Mouse (Mus musculus) c-Kit-positive CD71-positive TER-119-positive erythroid progenitor cells, embryonic 14.5 days (primary cell): ENCODE measurements around the gene Nefh.

Source experiments
- DNase-seq: peaks from one replicate; pipeline ENCODE4 v3.0.0-alpha.2; 2013; ENCODE audit warnings: low spot score

Gene Nefh

DNA sequence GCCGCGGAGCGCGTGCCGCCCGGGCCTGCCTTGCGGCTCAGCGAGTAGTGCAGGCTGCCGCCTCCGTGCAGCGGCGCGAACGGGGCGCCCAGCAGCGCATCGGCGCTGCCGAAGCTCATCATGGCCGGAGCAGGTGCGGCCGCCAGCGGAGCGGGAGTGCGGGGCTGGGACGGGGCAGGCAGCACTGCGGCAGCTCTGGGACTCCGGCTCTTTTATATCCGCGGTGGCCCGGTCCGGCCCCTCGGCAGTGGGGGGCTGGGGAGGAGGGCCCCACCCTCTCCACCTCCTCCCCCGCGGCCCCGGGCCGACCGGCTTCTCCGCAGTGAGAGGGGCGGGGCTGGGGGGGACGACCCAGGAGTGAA lies at the start of gene Nefh:
TSS of gene Nefh (minus strand) at position 252 of the 362 bp plus-strand sequence.
- DNase-seq: no peak

DNA sequence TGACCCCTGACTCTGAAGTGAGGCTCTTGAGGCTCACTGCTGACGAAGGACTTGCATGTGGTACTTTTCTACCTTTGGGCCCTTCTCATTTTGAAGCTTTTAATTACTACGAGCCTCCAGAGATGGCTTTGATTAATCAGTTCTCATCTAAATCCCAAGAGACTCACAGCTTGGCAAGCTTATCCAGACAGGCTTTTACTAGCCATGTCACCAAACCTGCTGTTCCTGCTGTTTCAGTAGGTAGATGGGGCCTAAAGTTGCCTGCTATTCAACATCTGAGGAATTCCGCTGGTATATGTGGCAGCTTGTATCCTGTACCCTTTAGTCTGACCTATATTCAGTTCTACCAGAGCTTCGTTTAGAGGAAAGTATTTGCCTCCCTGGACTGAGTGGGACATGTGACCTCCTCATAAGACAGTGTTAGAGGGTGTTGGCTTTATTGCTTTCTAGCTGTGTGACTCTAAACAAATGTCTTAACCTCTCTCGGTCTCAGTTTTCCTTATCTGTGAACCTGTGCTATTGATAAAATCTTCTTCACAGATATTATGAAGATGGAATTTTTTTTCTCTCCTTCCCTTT lies 48.8 kb upstream of the Nefh start:
- DNase-seq: no peak

DNA sequence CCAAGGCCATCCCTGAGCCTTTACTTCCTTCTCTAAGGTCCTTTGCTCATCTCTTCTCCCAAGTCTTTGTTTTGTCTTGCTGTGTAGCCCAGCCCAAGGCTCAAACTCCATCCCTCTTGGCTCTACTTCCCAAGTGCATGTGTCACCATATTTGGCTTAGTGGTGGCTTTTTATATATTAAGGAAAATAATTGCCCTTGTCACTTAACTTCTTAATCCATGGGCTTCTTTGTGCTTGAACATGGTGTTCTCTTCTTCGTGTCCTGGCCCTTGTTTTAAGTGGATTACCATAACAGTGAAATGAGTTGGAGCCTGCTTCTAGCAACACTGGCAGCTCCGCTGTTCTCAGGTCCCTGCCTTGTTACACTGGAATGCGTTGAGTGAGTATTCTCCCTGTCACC lies 47.8 kb upstream of the Nefh start:
- no peak for DNase-seq

DNA sequence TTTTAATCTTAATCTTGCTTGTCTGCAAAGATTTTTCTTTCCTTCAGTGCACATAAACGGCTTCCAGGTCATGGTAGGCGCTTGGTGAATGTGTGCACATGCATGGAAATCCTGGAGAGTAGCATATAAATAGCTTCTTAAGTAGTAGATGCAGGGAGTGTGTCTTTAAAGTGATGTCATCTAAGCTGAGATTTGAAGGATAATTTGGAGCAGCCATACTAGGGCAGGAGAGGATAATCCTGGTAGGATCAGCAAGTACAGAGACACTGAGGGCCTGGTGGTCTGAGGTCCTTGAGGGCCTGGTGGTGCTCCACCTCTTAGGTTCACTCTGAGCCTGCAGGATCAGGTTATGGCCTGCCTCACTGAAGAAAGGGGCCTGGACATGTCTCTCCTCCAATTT lies 44.6 kb upstream of the Nefh start:
- DNase-seq: no peak

DNA sequence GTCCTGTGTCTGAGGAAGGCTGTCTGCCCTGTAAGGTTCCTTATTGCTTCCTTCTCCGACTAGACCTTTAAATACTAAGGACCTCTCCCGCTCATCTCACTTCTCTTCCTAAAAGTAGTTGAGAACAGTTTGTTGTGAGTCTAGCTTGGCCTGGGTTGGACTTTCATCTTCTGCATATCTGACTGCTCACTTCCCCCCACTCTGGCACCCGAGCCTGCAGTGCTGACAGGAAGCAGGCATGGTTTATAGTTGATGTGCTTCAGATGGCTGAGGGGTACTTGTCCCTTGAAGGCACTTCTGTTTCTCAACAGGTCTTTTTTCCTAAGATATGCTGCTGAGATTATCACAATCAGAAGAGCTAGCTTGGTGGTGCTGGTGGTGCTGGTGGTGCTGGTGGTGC lies 41.3 kb upstream of the Nefh start:
- DNase-seq: no peak

DNA sequence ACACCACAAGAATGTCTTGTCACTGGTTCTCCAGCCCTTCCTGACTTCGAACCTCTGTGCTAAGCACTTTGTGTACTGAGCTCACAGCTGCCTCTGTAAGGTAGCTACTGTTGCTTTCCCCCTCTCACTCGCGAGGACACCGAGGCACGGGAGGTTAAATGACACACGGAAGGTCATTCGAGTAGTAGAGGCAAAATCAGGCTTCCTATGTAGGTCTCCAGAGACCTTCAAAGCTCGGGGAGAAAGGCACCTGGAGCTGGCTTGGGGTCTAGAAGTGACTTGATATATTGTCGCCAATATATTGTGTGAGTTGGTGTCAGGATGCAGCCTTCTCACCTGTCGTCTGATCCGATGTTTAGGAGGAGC lies 39.6 kb upstream of the Nefh start:
- DNase-seq: no peak

DNA sequence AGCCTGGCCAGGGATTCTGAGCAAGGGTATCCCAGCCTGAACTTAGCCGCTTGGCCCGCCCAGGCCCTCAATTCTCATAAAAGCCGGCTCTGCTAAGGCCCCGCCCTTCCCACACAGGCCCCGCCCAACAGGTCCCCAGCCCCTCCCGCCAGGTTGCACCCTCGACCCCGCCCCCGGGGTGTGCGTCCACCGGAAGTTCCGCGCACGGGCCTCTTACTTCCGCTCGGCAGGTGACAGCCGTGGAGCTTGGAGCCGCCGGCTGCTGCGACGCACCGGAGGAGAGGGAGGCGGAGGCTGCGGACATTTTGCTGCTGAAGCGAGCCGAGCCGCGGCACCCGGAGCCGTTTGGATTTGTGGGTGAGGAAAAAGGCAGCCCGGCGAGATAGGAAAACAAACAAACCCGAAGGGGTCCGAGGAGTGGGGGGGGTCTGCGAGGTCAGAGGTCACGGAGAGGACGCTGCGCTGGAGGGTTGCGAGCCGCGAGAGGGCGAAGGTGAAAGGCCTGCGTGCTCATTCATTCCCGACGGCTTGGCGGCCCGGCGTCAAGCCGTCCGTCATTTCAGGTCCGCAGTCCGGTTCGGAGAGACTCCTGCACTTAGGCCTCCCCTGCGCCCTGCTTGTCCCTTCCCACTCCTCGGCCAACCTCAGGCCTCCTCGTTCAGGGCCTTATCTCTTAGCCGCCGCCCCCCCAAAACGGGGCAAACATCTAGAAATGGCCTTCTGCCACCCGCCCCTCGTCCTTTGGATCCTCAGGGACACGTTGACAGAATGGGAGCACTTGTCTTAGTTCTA lies 39.0 kb upstream of the Nefh start, which contains the start of gene Ap1b1:
TSS of gene Ap1b1 (plus strand) at position 130 of the 792 bp plus-strand sequence.
- peak; percentile 93 for DNase-seq

DNA sequence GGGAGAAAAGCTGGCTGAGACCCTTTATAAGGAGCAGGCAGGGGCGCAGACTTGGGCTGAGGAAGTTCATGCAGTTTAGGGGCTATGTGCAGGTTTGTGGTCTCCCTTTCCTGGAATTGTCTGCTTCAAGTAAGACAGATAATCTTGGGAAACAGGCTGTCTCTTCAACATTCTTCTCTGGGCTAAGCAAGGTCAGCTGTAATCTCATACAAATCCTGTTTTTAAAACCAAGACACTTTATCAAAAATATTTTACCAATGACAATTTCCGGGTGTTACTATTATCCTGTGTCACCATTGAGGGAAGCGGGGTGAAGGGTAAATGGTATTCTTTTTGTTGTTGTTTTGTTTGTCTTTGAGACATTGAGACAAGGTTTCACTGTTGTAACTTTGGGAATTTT lies 36.9 kb upstream of the Nefh start:
- no peak for DNase-seq

DNA sequence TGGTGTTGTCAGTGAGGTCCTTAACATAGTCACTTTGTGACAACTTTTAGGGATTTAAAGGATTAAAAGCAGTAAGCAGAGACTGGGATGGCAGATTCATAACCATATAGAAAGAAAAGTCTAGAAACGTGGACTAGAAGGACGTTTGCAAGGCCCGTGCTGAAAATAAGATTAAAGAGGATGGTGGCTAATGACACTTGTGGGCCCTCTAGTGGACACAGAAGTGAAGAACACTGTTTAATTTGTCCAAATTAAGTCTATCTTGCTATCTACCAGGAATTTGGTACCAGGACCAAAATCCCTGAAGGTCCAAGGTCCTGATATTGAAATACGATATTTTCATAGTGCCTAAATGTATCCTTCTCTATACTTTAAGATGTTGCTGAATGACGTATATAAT lies 36.4 kb upstream of the Nefh start:
- DNase-seq: peak; percentile 74

DNA sequence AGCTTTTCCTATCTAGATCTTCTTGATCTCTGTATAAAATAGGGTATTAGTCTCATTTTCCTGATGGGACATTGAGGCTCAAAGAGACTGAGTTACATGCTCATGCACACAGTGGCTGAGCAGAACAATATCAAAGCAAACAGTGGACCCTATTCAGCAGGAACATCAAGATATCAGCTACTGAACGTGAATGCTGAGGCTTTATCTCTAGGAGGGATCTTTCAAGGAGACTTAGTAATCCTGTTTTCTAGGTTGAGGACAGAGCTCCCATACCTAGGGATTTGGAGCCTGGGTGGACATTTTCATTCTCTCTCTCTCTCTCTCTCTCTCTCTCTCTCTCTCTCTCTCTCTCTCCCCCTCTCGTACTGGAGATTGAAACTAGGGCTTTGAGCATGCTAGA lies 35.7 kb upstream of the Nefh start:
- no peak for DNase-seq

DNA sequence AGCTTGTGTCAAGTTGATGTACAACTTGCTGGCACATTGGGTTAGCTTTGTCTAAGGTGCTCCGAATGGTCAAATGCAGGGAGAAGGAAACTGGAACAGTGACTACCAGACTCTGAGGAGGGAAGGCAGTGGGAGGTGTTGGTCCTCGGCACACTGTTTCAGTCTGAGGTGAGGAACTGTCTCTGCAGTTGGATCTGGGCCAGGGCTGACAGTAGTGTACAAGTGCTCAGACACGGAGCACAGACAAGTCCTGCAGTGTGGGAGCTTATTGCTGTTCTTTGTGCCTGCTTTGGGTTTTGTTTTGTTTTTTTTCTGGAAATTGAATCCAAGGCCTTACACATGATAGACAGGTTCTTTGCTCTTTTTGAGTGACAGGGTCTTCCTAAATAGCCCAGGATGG lies 35.1 kb upstream of the Nefh start:
- DNase-seq: no peak

DNA sequence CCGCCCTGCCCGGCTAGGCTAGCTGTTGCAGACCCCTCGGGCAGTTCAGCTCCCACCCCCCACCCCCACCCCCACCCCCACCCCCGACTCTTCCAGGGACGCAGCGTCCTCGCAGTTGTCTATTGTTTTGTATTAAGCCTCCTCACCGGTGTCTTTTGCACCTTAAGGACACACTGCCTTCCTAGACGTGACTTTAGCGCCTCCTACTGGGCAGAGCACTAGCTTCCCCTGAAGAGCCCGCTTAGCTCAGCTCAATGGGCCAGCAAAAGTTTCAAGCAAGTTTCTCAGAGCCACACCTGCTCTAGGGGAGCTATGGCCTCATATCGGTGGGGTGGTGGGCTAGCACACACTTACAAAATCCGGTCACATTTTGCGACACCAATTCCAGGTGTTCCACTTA lies 27.8 kb upstream of the Nefh start:
- peak; percentile 82 for DNase-seq

DNA sequence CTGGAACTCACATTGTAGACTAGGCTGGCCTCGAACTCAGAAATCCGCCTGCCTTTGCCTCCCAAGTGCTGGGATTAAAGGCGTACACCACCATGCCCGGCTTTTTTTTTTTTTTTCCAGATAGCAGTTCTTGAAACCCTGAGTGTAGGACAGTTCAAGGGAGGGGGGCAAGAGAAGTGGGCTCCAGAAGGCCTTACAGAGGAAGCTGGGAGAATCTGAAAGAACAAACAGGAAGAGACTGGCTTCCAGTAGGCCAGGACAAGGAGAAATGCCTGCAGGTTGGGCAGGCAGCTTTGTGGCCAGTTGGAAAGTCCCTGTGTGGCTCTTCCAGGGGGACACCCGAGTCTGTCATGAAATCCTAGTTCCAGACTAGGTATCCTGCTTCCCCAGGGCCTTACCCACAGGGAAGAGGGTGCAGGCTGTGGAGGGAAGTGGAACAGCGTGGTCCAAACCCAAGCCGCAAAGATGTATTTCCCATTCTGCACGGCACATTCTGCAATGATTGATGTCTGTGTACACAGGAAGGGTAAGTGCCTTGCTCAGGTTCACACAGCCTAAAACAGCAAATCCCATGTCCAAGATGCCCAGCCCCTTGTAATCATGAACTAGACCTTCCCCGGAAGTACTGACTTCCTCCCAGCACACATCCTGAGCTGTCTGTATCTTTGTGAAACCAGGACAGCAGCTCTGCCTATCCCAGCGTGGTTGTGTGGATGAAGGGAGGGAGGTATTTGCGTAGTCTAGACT lies 26.7 kb upstream of the Nefh start:
- no peak for DNase-seq

DNA sequence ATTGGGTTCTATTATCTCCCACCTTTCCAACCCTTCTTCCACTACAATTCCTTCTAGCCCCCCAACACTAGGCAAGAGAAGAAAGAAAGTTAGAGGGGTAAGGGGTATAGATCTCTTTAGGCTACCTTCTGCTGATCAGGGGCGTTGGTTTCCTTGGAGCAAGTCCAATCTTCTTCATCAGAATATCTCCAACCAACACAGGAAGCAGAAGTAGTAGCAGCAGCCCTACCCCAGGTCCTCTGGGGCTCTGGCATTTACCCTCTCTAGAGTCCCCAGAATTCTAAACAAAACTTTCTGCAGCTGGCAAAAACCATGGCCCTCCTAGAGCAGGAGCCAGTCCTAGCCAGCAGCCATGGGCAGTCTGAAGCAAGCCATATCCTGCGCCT lies 26.0 kb upstream of the Nefh start:
- DNase-seq: no peak

DNA sequence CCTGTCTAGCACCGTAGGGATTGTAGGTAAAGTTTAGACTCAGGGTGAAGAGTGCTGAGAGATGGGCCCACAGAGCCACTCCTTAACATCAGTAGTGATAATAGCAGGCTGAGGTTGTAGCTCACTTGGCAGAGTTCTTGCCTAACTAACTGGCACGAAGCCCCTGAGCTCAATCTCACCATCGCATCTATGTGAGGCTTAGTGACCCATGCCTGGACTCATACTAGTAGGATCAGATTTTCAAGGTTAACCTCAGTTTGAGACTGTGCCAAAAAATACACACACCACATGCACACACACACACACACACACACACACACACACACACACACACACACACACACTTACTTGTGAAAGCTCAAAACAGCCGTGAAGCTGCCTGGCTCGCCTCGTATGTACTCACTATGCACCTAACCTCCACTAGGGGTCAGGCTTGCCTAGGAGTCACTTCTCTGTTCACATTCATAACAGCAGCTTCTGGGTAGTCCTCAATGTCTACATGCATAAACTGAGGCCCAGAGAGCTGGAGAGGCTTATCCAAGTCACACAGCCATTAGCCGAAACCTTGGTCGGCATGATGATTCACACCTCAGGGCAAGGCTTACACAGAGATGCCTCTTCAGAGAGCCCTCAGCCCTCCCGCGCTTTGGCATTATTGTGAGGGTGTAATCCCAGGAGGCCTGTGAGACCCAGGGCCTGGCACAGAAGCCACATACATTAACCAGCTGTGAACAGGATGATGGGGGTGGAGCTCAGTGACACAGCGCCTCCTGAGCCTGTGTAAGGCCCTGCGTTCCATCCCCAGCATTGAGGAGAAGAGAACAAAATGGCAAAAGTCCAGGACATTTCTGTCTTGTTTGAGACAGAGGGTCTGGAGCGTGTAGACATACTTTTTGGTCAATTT lies 25.4 kb upstream of the Nefh start:
- peak; percentile 77 for DNase-seq

DNA sequence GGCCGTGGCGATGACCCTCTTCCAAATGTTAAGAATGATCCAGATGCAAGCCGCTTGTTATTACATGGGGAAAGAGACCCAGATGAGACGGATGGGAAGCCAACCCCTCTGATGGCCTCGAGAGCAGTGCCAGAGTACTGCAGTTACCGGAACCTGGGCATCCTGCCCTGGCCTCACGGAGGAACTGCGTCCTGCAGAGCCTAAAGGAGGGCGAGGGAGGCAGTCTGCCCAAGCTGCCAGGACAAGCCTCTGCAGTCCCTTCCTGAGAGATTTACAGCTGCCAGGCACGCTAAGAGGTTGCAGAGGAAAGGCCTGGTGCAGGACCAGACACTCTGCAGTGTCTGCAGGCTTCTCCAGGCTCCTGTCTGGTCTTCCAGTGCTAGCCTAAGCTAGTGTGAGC lies 20.5 kb upstream of the Nefh start:
- DNase-seq: no peak

DNA sequence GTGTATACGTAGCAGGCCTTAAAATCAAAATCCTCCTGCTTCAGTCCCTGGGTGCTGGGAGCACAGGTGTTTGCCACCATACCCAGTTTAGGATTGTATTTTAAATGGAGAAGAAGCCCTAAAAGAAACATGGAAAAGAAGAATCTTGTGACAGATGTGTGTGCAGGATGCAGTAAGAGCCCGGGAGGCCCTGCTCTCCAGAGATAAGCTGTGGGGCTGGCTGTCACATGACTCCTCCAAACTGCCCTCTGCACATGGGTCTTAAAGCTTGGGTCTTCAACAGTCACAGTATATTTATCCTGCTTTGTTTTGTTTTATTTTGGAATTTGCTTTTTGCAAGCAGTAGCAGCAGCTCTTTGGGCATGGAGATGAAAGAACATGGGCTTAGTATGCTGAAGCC lies 19.7 kb upstream of the Nefh start:
- DNase-seq: peak; percentile 63

DNA sequence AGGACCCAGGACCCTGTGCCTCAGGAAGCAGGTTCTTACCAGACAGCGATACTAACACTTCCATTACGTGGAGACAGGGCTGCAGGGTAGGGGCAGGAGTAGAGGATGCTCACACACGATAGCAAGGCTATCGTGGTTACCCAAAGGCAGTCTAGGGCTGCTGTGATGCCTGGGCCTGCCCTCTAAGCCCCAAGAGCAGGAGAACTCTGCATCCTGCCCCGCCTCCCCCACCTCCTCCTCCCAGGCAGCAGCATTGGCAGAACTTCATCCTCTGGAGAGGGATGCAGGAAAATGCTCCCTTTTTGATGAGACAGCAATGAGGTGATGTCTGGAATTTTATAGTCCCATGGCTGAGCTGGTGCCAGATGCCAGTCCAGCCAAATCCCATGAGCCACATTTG lies 19.0 kb upstream of the Nefh start:
- DNase-seq: no peak

DNA sequence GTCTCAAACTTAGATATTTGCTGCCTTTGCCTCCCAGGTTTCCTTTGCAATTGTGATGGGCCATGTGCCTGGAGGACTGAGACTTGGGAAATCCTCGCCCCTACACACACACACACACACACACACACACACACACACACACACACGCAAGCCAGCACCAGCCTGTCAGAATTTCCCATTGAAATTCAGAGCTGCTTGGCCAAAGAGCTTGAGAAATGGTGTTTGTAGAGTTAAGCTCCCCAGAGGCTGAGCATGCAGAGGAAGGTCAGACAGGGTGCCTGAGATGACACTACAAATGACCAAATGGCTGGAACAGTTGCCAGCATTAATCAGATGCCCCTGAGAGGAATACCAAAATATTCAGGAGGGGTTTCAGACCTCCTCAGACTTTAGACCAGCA lies 18.5 kb upstream of the Nefh start:
- DNase-seq: no peak

DNA sequence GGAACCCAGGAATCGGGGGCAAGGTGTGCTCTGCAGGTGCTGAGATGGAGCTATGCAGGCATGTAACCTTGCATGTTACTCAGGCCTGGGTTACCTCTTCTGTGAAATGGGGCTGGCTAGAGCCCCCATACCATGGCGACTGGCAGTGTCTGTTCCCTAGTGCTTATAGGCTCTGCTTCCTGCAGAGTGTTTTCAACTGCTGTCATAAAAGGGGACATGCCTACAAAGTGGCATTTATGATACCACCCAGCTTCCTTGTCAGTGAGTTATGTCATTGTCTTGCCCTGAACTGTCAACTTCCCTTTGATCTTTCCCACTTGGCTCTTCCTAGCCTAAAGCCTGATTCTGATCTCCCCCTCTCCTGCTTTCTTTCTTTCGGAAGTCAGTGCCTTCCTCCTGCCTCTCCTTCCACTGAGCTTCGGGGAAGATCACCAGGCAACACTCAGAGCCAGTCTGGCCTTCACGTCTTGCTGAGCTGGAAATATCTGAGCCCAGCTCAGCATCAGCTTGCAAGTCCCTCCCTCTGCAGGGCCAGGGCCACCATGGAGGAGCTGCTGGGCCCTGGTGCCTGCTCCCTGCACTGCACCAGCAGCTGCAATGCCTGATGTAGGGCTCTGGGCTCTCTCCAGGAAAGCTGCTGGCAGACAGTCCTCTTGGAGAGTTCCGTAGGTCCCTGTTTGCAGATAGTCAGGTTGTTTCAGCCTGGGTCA lies 15.4 kb upstream of the Nefh start:
- DNase-seq: no peak

DNA sequence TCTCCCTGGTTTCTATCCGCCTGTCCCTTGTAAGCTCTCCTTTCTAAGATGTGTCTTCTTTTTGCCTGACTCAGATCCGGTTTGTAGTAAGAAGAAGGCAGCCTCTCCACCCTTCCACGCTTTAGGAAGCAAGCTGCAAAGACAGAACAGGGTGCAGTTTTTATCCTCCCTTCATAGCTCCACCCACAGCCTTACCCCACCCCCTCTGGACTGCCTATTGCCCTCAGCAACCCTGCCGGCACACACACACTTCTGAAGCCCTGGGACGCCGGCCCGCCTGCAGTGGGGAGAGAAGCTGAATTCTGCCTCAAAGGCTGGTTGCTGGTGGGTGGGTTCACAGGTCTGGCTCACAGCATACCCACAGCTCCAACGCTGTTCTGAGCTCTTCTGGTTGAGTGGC lies 6.1 kb upstream of the Nefh start:
- no peak for DNase-seq

DNA sequence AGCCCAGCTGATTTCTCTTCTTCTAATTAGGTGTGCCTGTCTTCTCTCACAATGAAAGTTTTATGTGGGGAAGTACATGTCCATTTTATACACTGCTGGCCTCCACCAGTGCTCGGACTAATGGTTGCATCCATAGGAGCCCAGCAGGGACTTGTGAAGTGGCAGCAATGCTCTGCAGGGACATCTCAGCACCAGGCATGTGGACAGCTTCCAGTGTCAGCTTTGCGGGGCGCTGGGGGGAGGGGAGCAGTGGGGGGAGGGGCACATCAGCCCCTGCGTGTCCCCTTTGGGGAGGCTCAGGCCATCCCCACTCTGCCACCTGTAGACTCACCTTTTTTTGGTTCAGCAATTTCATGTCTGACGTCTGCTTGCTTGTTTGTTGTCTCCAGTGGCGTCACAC lies 5.5 kb upstream of the Nefh start:
- DNase-seq: no peak
